Mouse (Mus musculus): ENCODE measurements at regions not wholly inside any gene's neighbourhood (a gene's known extent, or its start where the extent isn't known, plus 50 kb on each side); places are given as distances from the start of the nearest gene placed in this dataset.
A peak's percentile ranks its signal among the peaks of the same experiment; 100 is the strongest.

DNA sequence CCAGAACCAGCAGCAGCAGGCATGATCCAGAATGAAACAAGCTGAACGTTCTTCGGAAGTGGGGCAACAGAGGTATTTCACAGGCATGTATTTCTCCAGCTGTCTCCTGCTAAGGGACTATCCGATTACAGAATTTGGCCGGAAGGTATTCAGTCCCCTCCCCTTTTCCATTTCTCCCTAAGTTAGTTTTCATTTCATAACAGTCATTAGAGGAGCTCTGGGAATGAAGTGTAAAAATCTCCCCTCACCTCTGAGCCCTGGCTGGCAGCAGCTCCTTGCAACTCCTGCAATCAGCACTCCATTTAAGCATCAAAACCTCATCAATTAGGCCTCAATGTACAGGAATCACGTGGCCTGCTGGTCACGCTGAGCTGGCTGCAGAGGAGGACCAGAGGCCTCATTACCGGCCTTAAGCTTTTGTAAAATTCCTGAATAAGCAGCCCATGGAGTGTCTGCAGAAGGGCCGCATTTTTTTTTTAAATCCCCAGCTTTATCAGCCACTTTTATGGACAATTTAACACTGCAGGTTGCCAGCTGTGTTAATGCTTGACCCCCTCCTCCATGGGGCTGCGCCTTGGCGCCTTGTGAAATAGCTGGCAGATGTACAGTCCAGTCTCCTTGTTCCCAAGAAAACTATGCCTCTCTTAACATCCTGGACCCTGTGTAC is 456.1 kb upstream of the Kirrel3 start:
- peak; percentile 84 for DNase-seq (ENCODE audit: low spot score)
- H3K4me1 ChIP-seq (replicated peaks; ENCODE audit: control insufficient read depth, insufficient read depth, low read length) = peaks cover 2% of the 10 kb centered on the region; the same call in 1 of the 2 replicates
- H3K9ac ChIP-seq (ENCODE audit: low read length) = no peak overlapping the region
- no peaks in the 10 kb centered on the region for H3K36me3 ChIP-seq (ENCODE audit: control insufficient read depth, insufficient read depth, low read length)
- peak; percentile 93 for ATAC-seq (replicated peaks; ENCODE audit: low FRiP score)
- 0 out of 2 replicates have a peak overlapping the region, but pooled peaks have one; percentile 7 for H3K27ac ChIP-seq (ENCODE audit: low read depth, low read length)
- H3K4me2 ChIP-seq (ENCODE audit: low read depth, low read length, severe bottlenecking) = no peak overlapping the region
- WGBS = 22% methylated on average over 10 of the region's 10 CpGs
- H3K27me3 ChIP-seq (ENCODE audit: control insufficient read depth, insufficient read depth, low read length) = no peaks in the 10 kb centered on the region
- no peak overlapping the region for H3K4me3 ChIP-seq (ENCODE audit: low read depth, low read length)
- no peaks in the 10 kb centered on the region for H3K9me3 ChIP-seq (ENCODE audit: control insufficient read depth, low read length)

GRCm38 (mm10) chr9:34054435-34054834 is 431.3 kb upstream of the Kirrel3 start:
- WGBS = 66% methylated on average over 2 of the region's 2 CpGs
- Histone ChIP-seq H3K4me3 (ENCODE audit: low read depth, low read length) (no peak overlapping the region), H3K27me3 (ENCODE audit: control insufficient read depth, insufficient read depth, low read length) (no peaks in the 10 kb centered on the region), H3K9me3 (ENCODE audit: control insufficient read depth, low read length) (no peaks in the 10 kb centered on the region), H3K27ac (ENCODE audit: low read depth, low read length) (no peak overlapping the region), H3K36me3 (ENCODE audit: control insufficient read depth, insufficient read depth, low read length) (no peaks in the 10 kb centered on the region), H3K4me2 (ENCODE audit: low read depth, low read length, severe bottlenecking) (no peak overlapping the region), H3K9ac (ENCODE audit: low read length) (no peak overlapping the region), H3K4me1 (replicated peaks; ENCODE audit: control insufficient read depth, insufficient read depth, low read length) (no peaks in the 10 kb centered on the region)
- ATAC-seq (replicated peaks; ENCODE audit: low FRiP score) (no peak), DNase-seq (ENCODE audit: low spot score) (no peak)
